Mouse (Mus musculus) layer of hippocampus, adult 18-20 months (tissue): ENCODE results near the gene Scarb2. TPM values are rescaled to one million over a fixed set of nuclear protein-coding genes. Genes with fewer than 3 reads are reported as not detected.

Experiments used
- microRNA-seq, 2 experiments: library from miRNA; unstranded; fragments of <30 nt; microRNA quantifications; one replicate each; pipeline ENCODE4 v1.2.0; 2021
- total RNA-seq, 2 experiments: library from RNA; stranded (reverse); gene quantifications; 2 replicates each; pipeline ENCODE4 v1.2.3; 2021

The Scarb2 gene
- total RNA-seq, 2 experiments from 2014 or later = 92.7 to 93.2 TPM

Small RNAs within 50 kb of the gene (microRNA-seq; reads per million reads assigned to microRNA genes)
- gene Mir6415 = 0 reads per million in 2 experiments

Other genes with a start within 250 kb of the Scarb2 start
- gene Naaa, start 228.7 kb downstream of the Scarb2 start, total RNA-seq = 10 to 100 TPM; 50.4 to 52.2 TPM
- gene Sdad1, start 196.4 kb downstream of the Scarb2 start, total RNA-seq = 10 to 100 TPM; 20.3 to 21.5 TPM
- not detected for gene Cxcl9, start 178.8 kb downstream of the Scarb2 start, total RNA-seq
- gene Art3, start 175.0 kb downstream of the Scarb2 start, total RNA-seq = 1 to 10 TPM; 2.2 to 4.2 TPM
- gene Cxcl10, start 157.9 kb downstream of the Scarb2 start, total RNA-seq = not detected
- gene Nup54, start 71.6 kb downstream of the Scarb2 start, total RNA-seq = 10 to 100 TPM; 29.6 to 32.0 TPM
- 1 to 10 TPM in 1 of 2 experiments, under 1 TPM in 1; 0.48 to 1.1 TPM for gene Fam47e, start 48.2 kb upstream of the Scarb2 start, total RNA-seq
- gene Stbd1, start 96.2 kb upstream of the Scarb2 start, total RNA-seq = 1 to 10 TPM; 2.6 to 3.4 TPM
- under 1 TPM; 0.46 to 0.92 TPM for gene Ccdc158, start 168.4 kb upstream of the Scarb2 start, total RNA-seq
- gene Shroom3, start 176.6 kb upstream of the Scarb2 start, total RNA-seq = 1 to 10 TPM; 2.3 to 2.5 TPM